Mouse (Mus musculus): Measurements from ENCODE around the gene Dok1.
A peak's percentile ranks its signal among the peaks of the same experiment; 100 is the strongest.

The Dok1 gene

DNA sequence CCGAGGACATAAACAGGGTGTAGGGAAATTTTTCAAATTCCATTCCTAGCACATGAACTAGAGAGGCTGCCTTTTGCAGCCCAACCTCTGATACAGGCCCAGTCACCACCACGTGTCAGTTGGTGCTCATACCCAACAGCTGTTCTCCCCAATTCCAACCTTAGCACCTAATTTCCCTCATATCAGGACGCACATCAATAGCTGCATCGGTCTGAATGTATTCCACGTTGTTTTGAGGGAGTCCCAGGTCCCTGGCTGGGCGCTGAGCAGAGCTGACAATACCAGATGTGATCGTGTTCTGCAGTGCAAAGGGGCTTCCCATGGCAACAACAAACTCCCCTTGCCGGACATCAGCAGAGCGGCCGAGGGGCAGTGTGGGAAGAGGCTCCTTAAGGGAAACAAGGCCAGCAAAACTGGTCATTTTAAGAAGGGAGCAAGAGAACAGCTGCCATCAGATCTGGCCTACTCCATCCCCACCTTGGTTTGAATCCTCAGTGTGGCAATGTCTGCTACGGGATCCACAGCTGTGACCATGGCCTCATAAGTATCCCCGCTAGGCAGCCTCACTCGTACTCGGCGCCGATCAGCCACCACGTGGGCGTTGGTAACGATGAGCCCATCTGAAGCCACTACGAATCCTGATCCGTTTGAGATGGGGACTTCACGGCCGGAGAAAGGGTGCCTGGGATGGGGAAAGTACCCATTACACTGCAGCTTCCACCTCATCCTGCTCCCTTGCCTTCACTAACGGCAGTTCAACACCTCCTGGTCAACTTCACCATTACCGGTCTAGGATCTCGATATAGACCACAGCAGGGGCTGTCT lies 20.1 kb upstream of the Dok1 start:
- peak; percentile 56 to 79 for DNase-seq (ENCODE audit: inconsistent age in 2 of 2, low spot score in 1 of 2)

DNA sequence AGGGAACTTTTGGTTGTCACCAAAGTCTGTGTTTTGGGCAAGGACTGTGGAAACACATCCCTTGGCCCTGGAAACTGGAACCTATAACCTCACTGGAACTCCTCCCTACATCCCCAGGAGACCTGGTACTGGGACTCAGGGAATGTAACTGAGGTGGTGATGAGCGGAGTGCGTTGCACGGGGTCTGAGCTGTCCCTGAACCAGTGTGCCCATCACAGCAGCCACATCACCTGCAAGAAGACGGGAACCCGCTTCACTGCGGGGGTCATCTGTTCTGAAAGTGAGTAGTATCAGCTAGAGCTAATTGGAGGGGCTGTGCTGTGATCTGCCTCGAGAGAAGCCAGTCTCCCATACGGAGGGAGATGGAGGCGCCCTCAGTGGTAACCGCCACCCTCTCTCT lies 16.1 kb upstream of the Dok1 start:
- DNase-seq (ENCODE audit: inconsistent age in 2 of 2, low spot score in 1 of 2): no peak

DNA sequence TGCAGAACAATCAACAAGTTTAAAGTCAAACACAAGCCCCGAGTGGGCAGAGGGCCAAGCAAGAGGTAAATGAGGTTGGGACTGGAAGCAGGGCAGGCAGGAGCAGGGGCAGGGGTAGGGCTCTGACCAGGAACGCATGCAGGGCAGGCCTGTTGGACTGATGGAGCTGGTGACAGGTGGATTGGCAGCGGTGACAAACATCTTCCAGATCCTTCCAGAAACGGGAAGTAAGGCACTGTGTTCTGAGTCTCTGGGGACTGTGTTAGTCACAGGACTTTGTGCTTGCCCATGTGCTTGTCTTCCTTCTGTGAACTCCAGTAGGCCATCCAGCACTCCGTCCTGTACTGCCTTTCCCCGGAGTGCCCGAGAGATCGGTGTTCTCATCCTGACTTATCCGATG lies 11.5 kb upstream of the Dok1 start:
- no peak for DNase-seq (ENCODE audit: inconsistent age in 2 of 2, low spot score in 1 of 2)

DNA sequence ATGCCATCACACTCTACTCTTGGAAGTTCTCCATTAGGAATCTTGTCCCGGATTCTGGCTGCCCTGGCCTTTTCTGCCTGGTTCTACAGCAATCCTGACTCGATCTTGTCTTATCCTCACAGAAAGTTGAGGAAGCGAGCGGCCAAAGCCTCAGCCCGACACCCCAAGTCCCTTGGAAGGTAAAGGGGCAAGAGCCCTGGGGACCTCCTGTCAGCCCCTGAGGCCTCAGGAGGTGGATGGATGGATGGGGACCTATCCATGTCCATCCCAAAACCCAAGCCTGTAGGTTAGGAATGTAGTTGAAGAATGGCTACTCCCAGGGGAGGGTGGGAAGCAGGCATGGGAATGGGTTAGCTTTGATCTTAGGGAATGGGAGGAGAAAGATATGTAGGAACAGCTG lies 10.7 kb upstream of the Dok1 start:
- no peak for DNase-seq (ENCODE audit: inconsistent age in 2 of 2, low spot score in 1 of 2)

DNA sequence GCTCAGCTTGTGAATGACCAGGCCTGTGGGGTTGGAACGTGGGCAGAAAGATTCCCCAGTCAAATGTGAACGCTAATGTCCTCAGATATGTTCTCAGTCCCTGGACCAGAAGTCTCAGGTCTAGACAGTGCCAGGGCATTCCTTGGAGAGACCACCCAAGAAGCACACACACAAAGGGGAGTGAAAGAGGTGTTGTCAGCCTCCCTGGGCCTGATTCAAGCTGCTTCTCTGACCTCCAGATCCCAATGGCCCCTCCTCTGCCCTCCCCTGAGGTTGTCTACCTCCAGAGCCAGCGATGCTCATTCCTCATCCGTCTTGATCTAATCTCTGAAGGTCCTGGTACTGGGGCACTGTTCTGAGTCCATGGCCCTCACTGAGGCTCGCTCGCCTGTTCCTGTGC lies 10.3 kb upstream of the Dok1 start:
- no peak for DNase-seq (ENCODE audit: inconsistent age in 2 of 2, low spot score in 1 of 2)

DNA sequence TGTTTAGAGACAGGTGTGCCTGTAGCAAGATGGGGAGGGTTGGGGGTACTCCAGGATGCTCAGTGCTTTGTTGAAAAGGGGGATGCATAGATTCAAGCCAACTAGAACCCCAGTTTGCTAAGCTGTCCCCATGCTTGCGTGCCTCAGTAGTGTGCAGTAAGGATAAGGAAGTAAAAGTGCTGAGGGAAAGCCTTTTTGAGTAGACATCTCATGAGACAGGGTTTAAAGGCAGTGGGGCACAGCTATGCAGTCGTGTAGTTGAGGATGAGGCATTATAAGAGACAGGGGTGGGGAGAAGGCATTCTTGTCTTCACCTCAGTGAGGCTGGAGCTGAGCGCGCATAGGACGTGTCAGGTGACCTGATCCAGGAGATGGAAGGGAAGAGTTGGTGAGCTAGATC lies 7.3 kb upstream of the Dok1 start:
- no peak for DNase-seq (ENCODE audit: inconsistent age in 2 of 2, low spot score in 1 of 2)

DNA sequence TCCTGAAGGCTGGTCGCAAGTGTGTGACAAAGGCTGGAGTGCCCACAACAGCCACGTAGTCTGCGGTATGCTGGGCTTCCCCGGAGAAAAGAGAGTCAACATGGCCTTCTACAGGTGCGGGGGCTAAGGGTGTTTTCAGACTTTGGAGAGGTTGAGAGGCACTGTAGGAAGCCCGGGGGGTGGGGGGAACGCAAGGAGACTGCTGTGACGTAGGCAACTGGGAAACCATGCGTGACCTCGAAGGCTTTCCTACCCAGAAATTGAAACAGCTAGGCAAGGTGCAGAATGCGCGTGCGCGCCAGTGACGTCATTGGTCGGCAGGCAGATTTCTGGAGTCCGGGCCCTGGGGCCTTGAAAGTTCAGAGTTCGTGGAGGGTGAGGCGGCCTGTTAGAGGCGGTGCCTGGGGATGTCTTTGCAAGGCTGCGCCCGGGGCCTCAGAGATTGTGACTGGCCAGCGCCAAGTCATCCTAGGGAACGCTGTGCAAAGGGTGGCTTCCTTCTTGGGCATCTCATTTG lies 5.3 kb upstream of the Dok1 start:
- DNase-seq (ENCODE audit: inconsistent age in 2 of 2, low spot score in 1 of 2): peak; percentile 96 to 99

DNA sequence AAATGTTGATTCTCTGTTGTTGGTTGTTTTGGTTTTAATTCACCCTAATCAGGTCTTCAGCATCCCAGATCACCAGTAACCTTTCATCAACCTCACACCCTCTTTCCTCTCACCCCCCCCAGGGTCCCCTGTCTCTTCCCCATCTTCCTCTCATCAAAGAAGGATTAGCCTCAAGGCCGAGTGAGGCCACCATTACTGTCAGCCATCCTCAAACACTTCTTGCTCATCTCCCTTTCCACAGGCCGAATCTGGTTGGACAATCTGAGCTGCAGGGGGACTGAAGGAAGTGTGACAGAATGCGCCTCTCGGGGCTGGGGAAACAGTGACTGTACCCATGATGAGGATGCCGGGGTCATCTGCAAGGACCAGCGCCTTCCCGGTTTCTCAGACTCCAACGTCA lies 3.9 kb upstream of the Dok1 start:
- DNase-seq (ENCODE audit: inconsistent age in 2 of 2, low spot score in 1 of 2): no peak

DNA sequence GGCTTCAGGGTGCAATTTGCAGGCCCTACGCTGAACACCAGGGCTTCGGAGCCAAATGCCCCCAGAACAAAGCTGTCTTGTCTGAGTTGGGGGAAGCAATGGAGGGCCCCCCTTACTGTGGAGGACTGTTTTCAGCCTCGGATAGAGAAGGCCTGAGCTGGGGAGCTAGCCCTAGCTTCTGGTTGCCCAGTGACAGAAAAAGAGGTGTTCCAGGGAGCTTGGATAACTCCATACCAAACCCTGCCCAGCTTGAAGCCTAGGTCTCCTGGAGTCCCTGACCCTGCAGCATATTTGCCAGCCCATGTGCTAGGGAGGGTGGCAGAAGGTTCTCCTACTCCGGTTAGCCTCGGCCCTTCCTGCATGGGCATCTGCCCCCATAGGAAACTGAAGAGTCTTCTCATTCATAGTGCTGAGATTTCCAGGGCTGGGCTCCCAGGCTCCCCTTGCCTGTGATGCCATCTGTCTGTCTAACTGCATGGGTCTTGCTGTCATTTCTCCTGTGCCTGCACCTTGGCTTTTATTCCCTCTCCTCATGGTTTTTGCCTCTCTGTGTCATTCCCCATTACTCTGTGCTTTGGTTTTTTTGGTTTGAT lies 1.3 kb upstream of the Dok1 start:
- no peak for DNase-seq (ENCODE audit: inconsistent age in 2 of 2, low spot score in 1 of 2)

DNA sequence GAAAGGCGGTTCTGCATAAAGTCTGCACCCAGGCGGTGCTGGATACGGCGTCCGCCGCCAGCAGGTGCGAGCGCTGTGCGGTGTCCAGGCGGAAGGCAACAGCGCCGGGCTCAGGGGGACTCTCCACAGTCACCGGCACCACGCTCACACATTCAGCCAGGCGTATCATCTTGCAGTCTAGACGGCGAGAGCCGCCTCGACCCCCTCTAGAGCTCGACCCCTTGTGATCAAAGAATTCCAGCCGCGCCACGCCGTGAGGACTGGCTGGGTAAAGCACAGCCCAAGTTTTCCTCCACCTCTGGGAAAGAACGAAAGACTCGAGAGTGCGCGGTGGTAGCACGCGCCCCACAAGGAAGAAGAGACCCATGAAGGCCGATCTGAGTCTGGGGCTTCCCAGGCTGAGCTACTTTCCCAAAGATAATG lies 491 bp downstream of the Dok1 start:
- peak; percentile 56 to 86 for DNase-seq (ENCODE audit: inconsistent age in 2 of 2, low spot score in 1 of 2)

DNA sequence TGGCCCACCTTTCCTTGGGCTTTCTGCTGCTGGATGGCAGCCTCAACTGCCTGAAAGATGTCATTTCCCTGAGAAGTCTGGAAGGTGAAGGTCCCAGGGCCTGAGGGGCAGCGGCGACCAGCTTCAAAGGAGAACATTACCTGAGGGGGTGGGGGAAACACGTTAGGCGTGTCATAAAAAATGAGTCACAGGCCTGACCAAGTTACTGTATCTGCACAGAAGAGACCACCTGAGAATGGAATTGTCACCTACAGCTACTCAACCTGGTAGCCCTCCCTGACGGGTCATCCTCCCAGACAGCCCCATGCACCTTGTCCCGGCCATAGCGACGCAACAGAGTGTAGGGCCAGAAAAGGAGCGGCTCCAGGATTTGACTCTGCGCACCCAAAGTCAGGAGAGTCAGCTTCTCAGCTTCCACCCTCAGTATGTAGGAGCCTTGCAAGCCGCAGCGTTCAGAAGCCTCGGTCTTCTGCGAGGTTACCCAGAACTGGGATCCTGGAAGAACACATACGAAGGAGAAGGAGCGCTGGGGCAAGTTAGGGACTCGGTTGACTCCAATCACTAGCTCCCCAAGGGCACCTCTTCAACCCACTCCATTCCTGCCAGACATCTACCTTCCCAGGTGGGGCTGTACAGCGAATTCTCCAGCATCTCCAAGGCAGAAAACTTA lies 1.2 kb downstream of the Dok1 start:
- peak in 1 of 2 experiments; percentile 41 for DNase-seq (ENCODE audit: inconsistent age in 2 of 2, low spot score in 1 of 2)

DNA sequence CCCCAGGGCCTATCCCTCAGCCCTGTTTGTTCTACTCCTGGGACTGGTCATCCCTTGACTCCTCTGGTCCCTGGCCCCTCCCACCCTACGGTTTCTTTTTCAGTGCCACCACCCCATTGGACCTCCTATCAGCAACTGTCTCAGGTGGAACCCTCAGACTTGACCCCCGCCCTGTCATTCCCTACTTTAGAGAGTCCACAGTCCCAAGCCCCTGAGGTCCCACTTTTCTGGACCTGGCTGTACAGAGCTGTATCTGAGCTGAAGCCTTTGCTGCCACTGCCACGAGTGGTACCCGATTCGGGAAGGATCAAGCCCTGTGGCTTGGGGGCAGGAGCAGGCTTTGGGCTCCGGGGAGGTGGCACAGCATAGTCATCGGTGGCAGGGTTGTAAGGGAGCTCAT lies 2.2 kb downstream of the Dok1 start:
- no peak for DNase-seq (ENCODE audit: inconsistent age in 2 of 2, low spot score in 1 of 2)

DNA sequence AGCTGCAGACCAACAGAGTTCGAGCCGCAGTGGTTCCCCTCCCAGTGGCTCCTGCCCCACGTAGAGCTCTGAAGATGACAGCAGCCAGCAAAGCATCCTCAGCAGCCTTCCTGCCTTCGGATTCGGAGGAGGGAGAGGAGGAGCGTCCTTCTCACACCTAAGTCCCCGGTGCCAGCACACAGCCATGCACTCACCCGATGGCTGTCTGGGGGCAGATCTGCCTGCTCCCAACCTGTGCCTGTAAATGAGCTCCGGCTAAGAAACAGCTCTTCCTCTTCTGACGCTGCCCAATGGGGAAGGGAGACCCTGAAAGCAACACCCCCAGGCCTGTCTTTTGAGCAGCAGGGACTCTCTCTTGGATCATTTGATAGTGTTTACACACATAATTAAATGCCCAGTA lies 3.5 kb downstream of the Dok1 start:
- DNase-seq (ENCODE audit: inconsistent age in 2 of 2, low spot score in 1 of 2): no peak

DNA sequence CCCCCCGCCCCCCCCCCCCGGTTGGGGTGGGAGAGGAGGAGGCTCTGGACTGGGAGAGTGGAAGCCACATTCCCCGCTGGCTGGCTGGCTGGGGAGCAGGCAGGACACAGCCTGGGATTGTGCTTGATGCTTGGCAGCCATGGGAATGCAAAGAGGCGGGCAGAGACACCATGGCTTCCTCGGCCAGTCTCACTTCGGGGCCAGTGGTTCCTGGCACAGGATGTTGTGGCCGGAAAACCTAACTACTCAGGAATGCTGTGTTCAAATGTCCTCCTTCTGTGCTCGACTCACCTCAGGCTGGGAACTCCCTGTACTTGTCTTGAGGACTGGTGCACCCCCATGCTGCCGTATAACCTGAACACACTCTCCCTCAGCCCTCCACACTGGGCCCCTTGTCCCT lies 5.6 kb downstream of the Dok1 start:
- DNase-seq (ENCODE audit: inconsistent age in 2 of 2, low spot score in 1 of 2): no peak

DNA sequence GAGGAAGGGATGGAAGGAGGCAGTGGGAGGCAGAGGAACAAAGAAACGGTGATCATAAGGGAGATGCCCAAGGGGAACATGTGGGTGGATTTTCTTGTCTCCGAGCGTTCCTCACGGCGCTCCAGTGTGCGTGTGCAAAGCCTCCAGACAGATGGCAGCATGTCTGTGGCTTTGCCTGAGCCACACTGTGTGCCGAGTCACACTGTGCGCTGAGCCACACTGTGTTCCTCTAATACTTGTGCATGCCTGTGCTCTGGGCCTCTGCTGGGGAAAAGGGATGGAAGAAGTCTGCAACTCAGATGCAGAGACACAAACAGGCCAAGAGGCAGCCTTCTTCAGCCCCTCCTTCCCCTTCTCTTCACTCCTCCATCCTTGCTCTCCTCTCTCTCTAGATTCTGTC lies 6.0 kb downstream of the Dok1 start:
- DNase-seq (ENCODE audit: inconsistent age in 2 of 2, low spot score in 1 of 2): no peak

DNA sequence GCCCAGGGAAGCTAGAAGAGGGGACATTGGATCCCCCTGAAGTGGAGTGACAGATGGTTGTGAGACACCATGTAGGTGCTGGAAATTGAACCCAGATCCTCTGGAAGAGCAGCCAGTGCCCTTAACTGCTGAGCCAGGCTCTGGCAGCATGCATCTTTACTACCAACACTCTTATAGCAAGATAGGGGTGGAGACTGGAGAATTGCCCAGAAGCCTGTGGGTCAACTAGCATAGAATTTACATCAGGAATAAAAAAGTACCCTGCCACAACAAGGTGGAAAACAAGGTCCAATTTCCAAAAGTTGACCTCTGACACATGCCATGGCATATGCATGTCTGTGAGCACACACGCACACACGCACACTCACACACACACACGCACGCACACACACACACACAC lies 8.1 kb downstream of the Dok1 start:
- DNase-seq (ENCODE audit: inconsistent age in 2 of 2, low spot score in 1 of 2): no peak

DNA sequence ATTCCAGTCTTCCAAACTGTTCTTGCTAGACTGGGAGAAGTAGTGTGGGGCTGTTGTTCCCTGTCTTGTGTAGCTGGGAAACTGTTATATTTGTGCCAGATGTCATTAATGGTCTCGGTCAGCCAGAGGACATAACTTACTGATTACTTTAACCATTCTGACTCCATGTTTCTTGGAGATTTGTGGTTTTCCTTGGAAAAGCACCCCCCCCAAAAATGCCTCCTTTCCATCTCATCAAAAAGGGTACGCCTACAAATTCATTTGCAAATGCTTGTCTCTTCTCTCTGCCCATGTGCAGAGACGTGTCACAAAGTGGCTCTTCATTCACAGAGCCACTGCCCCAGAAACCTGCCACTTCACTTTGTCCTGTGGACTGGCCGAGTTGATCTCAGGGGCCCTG lies 8.8 kb downstream of the Dok1 start:
- no peak for DNase-seq (ENCODE audit: inconsistent age in 2 of 2, low spot score in 1 of 2)

DNA sequence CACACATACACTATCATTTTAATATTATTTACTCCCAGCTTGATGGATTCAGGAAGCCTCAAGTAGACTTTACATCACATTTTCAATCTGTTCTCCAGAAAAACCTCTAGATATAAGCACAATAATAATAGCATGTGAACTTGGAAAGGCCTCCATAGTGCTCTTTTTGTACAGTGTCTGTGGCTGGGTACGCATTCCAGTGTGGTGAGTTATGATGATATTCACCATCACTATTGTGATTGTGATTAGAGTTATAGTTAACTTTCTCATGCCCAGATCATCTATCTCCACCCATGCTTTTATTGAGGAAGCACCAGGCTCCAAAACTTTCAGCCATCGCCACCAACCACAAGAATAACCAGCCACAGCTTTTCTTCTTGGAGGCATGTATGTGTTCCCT lies 9.5 kb downstream of the Dok1 start:
- DNase-seq (ENCODE audit: inconsistent age in 2 of 2, low spot score in 1 of 2): no peak

DNA sequence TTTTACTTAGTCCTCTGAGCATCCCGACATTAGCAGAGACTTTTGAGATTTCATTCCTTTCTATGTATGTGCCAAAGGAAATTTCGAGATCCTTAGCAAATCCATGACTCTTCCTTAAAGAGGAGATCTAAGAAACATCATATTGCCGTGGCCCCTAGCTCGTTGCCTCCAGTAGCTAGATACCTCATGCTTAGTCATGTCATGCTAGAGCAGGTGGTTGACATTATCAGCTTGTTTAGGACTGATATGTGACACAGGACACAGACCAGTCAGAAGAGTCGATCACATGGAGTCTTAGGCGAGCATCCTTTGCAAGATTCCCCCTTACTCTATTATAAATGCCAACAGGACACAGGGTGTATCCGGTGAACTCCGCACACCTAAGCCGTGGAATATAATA lies 10.3 kb downstream of the Dok1 start:
- no peak for DNase-seq (ENCODE audit: inconsistent age in 2 of 2, low spot score in 1 of 2)

DNA sequence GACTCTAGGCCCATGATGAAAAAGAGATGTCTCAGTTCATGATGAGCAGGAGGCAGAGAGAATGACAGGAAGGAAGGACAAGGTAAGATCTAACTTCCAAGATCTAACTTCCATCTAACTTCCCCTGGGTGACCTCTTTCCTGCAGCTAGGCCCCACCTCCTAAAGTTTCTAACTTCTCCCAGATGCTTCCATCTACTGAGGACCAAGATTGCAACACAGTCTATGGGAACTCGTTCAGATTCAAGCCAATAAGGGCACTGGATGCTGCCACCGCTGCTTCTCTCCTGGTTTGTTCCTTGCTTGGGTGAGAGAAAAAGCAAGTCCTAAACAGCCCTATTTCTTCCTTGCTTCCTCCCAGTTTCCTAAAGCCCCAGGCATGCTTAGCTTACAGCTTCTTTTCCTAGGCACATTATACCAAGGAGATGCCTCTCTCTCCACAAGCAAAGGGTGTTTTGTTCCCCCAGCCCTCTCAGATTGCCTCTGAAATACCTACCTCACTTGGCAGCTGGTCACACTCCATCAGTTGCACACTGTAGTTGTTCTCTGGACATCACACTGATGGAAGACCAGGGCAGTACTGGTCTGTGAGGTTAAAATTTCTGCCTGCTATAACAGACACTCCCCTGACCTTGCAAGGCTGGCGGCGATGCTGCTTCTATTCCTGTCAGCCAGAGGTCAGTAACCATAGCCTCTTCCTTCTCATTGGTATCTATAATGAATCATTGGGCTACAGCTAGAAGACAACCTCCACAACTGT lies 12.3 kb downstream of the Dok1 start:
- DNase-seq (ENCODE audit: inconsistent age in 2 of 2, low spot score in 1 of 2): no peak

DNA sequence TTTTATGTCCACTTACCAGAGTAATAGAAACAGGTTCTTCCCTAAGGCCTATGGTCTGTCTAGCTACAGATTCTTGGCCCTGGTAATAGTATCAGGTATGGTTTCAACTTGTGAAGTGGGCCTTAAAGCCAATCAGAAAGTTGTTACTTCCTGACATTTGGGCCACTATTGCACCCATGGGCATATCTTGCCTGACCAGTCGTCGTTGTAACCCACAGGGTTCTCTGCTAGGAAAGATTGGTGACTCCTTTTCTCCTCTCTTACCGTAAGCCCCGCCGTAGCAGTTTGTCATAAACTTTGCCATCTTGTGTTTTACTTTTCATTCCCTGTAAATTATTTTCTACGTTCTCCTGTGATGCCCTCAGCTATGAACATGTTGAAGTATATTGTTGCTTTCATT lies 13.2 kb downstream of the Dok1 start:
- DNase-seq (ENCODE audit: inconsistent age in 2 of 2, low spot score in 1 of 2): no peak

All from adrenal gland, adult (tissue).